ENCODE assay signal across 8 mouse cellular contexts in the genomic region with DNA sequence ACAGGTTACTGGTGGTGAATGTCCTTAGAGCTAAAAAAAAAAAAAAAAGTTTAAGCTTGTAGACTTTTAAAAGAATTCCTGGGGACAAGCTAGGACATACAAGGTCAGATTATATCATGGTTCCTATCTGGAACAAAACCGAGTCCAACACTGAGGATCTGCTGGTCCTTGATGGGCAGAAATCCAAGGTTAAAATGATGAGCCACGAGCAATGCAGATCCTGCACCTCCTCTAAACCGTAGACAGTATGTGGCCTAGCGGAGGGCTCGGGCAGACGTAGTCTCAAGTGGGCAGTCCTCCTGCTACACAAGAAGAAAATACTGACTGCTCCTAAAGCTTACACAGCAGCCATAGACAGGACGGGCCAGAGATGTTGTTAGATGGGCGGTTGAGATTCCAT.
"Had no signal": no experiment of that assay in that cellular context is flagged by ENCODE, and none has a peak within 500 bp of the region (broad histone marks: within the 10 kb centered on the region; RNA-seq: fewer than 3 reads in every experiment).

No protein-coding gene starts in this region.

- DNase-seq: liver, postnatal 0 days; lung, adult 2 months; lung, postnatal 14 days; lung, postnatal 36 days; right cerebral cortex, postnatal 14 days; thymus, adult 2 months; thymus, postnatal 25 days; thymus, postnatal 4 days had no signal
